Mouse (Mus musculus): ENCODE measurements around the gene Fbxl4. TPM values are rescaled to one million over a fixed set of nuclear protein-coding genes. Genes with fewer than 3 reads are reported as not detected.
"Not testable (repeated sequence)": the region's sequence is repeated elsewhere in the genome, so short reads cannot be mapped to it uniquely, and the experiment has no call there.

Gene Fbxl4
- 10 to 100 TPM; 15.9 to 18.6 TPM for total RNA-seq (2021)
- long read RNA-seq, experiment 1, transcript Fbxl4-201 (9 exons, 2,546 nt), result major isoform, 12 of 26 reads
- long read RNA-seq, experiment 1, partial matches to known transcripts, result 4 of 26 reads
- long read RNA-seq, experiment 1, other reads (novel, unspliced or antisense), result 10 of 26 reads
- long read RNA-seq, experiment 2, transcript Fbxl4-201 (9 exons, 2,546 nt), result major isoform, 14 of 23 reads
- long read RNA-seq, experiment 2, partial matches to known transcripts, result 1 of 23 reads
- long read RNA-seq, experiment 2, other reads (novel, unspliced or antisense), result 8 of 23 reads

- DNase-seq (ENCODE audit: low spot score in 2 of 2), result peak; percentile 78 to 88
Observed at GRCm38 (mm10) chr4:22357266-22357930, at the start of gene Fbxl4. Gene Fbxl4 (plus strand): TSS chr4:22357543.

DNA sequence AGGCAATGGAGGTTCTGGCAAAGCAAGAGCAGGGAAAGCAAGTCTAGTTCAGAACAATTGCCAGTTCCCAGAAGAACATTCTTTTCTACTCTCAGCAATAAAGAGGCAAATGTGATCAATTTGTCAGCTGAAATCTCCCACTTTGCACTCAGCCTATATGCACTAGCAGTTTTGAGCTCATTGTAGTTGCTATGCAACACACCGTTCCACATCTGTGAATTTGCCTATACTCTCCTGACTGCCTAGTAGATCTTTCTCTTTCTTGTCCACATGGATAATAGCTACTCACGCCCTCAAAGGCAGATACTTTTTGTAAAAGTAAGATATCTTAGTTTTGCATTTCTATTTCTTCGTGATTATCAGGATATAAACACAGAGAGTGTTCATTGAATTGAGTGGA lies 42.8 kb upstream of the Fbxl4 start:
- DNase-seq (ENCODE audit: low spot score in 2 of 2), result no peak

DNA sequence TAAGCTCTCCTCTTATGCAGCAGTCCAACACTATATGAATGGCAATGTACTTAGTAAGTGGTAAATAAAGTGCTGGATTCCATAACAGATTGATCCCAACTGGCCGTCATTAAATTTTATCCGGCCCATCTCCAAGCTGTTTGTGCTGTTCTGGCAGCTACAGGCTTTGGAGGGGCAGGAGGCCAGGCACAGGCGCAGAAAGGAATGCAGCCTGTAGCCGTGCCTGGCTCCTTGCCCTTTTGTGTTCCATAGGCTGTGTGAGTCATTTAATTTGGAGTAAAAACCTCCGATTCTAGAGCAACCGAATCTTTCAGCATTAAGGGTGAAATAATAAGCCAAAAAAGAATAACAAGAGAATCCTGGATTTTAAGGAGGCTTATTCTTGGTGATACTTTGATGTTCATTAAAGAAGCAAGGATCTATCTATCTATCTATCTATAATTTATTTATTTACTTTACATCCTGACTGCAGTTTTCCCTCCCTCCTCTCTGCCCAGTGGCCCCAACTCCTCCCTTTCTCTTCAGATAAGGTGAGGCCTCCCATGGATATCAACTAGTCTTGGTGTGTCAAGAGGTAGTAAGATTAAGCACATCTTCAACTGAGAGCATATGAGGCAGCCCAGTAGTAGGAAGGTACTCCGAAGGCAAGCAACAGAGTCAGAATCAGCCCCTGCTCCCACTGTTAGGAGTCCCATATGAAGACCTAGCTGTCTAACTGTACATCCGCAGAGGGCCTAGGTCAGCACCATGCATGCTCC lies 14.3 kb upstream of the Fbxl4 start:
- DNase-seq (ENCODE audit: low spot score in 2 of 2), result no peak

- DNase-seq (ENCODE audit: low spot score in 2 of 2), result not testable (repeated sequence)
Observed at GRCm38 (mm10) chr4:22349086-22349485, 8.3 kb upstream of the Fbxl4 start.

DNA sequence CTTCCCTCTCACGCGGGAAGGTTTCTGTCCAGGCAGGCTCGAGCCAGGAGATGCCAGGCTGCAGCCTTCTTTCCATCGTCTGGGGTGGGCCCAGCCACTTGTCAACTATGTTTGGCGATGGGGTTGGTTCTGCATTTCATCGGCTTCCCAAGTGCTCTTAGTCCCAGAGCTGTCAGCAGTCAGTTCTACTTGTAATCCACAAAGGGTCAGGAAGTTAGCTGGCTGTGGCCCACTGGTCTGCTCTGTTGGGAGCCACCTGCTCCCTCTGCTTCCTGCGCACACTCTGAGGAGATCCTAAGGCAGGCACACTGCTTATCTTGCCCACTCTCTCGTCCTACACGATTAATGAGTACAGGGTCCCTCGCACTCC lies 573 bp downstream of the Fbxl4 start:
- no peak for DNase-seq (ENCODE audit: low spot score in 2 of 2)

- DNase-seq (ENCODE audit: low spot score in 2 of 2), result no peak
Observed at GRCm38 (mm10) chr4:22358487-22358886, 1.1 kb downstream of the Fbxl4 start.

- DNase-seq (ENCODE audit: low spot score in 2 of 2), result no peak
Observed at GRCm38 (mm10) chr4:22367368-22367767, 10.0 kb downstream of the Fbxl4 start.

GRCm38 (mm10) chr4:22378516-22378915 lies 21.2 kb downstream of the Fbxl4 start:
- DNase-seq (ENCODE audit: low spot score in 2 of 2), result no peak

DNA sequence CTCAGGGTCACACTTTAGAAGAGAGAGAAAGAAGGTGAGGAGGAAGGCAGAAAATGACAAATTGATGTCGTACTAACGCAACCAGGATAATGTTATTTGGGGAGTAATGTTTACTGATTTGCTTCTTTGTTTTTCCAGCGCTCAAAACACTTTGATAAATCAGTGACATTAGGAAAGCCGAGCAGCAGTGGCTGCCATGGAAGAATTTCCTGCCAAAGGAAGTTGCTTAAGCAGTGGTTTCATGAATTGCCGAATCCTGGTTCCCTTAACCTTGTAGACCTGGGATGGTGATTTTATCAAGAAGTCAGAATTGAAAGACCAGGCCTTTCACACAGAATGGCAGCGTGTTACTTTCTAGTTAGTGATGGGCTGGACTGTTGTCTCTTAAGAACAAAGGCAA lies 23.3 kb downstream of the Fbxl4 start:
- DNase-seq (ENCODE audit: low spot score in 2 of 2), result no peak

GRCm38 (mm10) chr4:22383528-22384265 lies 26.4 kb downstream of the Fbxl4 start:
- DNase-seq (ENCODE audit: low spot score in 2 of 2), result no peak

DNA sequence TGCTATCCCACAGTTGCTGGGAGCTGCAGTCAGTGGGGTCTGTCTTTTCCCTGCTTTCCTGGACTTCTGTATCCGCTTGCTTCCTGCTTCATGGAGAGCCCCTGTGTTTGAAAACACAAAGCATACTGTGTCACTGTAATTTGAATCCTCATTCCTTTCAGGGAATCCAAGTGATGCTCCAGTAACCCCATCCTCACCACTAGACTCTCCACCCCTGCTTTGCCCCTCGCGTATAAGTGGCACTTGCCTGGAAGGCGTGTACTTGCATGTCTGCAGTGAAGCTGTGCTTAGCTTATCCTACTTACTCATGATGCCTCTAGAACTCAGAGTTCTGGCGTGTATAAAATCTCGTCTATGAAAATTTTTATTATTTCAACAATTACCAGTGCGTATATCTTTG lies 32.7 kb downstream of the Fbxl4 start:
- DNase-seq (ENCODE audit: low spot score in 2 of 2), result no peak

GRCm38 (mm10) chr4:22392777-22393473 lies 35.6 kb downstream of the Fbxl4 start:
- DNase-seq (ENCODE audit: low spot score in 2 of 2), result peak in 1 of 2 experiments; percentile 36

GRCm38 (mm10) chr4:22395404-22395803 lies 38.1 kb downstream of the Fbxl4 start:
- no peak for DNase-seq (ENCODE audit: low spot score in 2 of 2)

GRCm38 (mm10) chr4:22396484-22397000 lies 39.2 kb downstream of the Fbxl4 start:
- no peak for DNase-seq (ENCODE audit: low spot score in 2 of 2)

DNA sequence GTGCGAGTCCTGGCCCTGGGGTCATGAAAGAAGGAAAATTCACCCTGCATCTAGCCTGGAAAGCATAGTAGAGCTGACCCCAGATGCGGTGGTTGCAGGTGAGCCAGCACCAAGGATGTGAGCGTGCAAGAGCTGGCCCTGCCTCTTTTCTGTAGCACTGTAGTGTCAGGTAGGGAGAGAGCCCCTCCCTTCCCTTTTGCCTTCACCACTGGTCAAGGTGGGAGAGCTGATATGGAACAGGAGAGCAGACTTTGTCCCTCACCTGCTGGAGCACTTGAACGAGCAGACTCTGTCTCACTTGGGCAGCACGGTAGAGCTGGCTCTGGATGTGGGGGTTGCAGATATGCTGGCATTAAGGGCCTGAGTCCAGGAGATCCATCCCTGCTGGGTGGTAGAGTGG lies 39.7 kb downstream of the Fbxl4 start:
- DNase-seq (ENCODE audit: low spot score in 2 of 2), result no peak

DNA sequence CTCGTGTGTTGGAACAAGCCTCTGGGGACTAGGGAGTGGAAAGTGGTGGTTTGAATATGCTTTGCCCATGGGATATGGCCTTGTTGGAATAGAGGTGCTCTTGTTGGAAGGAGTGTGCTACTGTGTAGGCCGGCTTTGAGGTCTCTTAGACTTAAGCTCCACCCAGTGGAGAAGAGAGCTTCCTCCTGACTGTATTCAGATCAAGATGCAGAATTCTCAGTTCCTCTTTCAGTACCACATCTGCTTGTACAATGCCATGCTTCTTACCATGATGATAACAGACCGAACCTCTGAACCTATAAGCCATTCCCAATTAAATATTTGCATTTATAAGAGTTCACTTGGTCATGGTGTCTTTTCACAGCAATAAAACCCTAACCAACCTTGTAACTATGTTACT lies 44.7 kb downstream of the Fbxl4 start:
- no peak for DNase-seq (ENCODE audit: low spot score in 2 of 2)

GRCm38 (mm10) chr4:22402930-22403329 lies 45.6 kb downstream of the Fbxl4 start:
- DNase-seq (ENCODE audit: low spot score in 2 of 2), result no peak

GRCm38 (mm10) chr4:22420627-22421026 lies 63.3 kb downstream of the Fbxl4 start:
- DNase-seq (ENCODE audit: low spot score in 2 of 2), result no peak

GRCm38 (mm10) chr4:22422400-22422799 lies 65.1 kb downstream of the Fbxl4 start:
- DNase-seq (ENCODE audit: low spot score in 2 of 2), result no peak

GRCm38 (mm10) chr4:22428150-22428549 lies 70.8 kb downstream of the Fbxl4 start:
- DNase-seq (ENCODE audit: low spot score in 2 of 2), result no peak

GRCm38 (mm10) chr4:22469575-22469974 lies 112.2 kb downstream of the Fbxl4 start:
- no peak for DNase-seq (ENCODE audit: low spot score in 2 of 2)

All from left cerebral cortex, adult 18-20 months (tissue).